Mouse (Mus musculus) limb, embryonic 10.5 days (tissue): ENCODE measurements at regions not wholly inside any gene's neighbourhood (a gene's known extent, or its start where the extent isn't known, plus 50 kb on each side); places are given as distances from the start of the nearest gene placed in this dataset.
A peak's percentile ranks its signal among the peaks of the same experiment; 100 is the strongest.
"Not testable (repeated sequence)": the region's sequence is repeated elsewhere in the genome, so short reads cannot be mapped to it uniquely, and the experiment has no call there.

Source experiments
- DNase-seq: peaks from one replicate; pipeline ENCODE4 v3.0.0-alpha.2; 2017; ENCODE audit warnings: low spot score
- H3K27ac ChIP-seq: fragments of 300-500 bp; sonication (generic); 2 replicates; pipeline ENCODE4 v1.5.1; 2016; ENCODE audit warnings: mild to moderate bottlenecking
- H3K27me3 ChIP-seq: fragments of 300-500 bp; sonication (generic); 2 replicates; pipeline ENCODE4 v1.6.1; 2016; ENCODE audit warnings: low read depth, mild to moderate bottlenecking; ENCODE audit not compliant: poor library complexity, severe bottlenecking
- H3K36me3 ChIP-seq: fragments of 300-500 bp; sonication (generic); 2 replicates; pipeline ENCODE4 v1.6.1; 2016; ENCODE audit warnings: mild to moderate bottlenecking, moderate library complexity
- H3K4me1 ChIP-seq: fragments of 300-500 bp; sonication (generic); 2 replicates; pipeline ENCODE4 v1.6.1; 2016
- H3K4me3 ChIP-seq: fragments of 300-500 bp; sonication (generic); 2 replicates; pipeline ENCODE4 v1.5.1; 2016; ENCODE audit warnings: mild to moderate bottlenecking, moderate library complexity
- H3K9me3 ChIP-seq: fragments of 300-500 bp; sonication (generic); replicated peaks from 2 replicates; pipeline ENCODE4 v1.6.1; 2016; ENCODE audit warnings: mild to moderate bottlenecking
- WGBS: fragments of 180-500 bp; shearing (Covaris S2); methylation state at CpG from one replicate; pipeline ENCODE4 v1.1.7; 2016; 5-methylcytosine and 5-hydroxymethylcytosine counted together

DNA sequence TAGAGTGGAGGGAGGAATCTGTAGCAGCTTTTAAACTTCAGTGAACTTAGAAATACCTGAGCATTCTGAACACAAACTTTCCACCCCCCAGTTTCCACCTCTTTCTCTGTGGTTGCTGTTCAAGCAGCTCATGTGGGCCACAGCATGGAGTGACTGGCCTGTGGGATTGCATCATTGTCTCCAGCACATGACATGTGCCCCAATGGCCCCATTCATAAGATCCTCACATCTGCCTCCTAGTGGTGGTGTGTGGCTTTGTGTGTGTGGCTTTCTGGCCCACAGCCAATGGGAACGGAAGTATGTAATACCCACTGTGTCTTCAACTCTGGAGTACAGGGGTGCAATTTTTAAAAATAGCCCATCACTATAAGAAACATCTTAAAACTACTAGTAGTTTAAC is 223.0 kb downstream of the Nkx6-1 start:
- no peak overlapping the region for H3K4me3 ChIP-seq
- no peak overlapping the region for H3K27ac ChIP-seq
- peaks cover 7% of the 10 kb centered on the region; the same call in 1 of the 2 replicates for H3K4me1 ChIP-seq
- H3K9me3 ChIP-seq: no peaks in the 10 kb centered on the region
- no peaks in the 10 kb centered on the region for H3K27me3 ChIP-seq
- DNase-seq: no peak
- no peaks in the 10 kb centered on the region for H3K36me3 ChIP-seq
- WGBS: 100% methylated on average over 1 of the region's 1 CpGs

DNA sequence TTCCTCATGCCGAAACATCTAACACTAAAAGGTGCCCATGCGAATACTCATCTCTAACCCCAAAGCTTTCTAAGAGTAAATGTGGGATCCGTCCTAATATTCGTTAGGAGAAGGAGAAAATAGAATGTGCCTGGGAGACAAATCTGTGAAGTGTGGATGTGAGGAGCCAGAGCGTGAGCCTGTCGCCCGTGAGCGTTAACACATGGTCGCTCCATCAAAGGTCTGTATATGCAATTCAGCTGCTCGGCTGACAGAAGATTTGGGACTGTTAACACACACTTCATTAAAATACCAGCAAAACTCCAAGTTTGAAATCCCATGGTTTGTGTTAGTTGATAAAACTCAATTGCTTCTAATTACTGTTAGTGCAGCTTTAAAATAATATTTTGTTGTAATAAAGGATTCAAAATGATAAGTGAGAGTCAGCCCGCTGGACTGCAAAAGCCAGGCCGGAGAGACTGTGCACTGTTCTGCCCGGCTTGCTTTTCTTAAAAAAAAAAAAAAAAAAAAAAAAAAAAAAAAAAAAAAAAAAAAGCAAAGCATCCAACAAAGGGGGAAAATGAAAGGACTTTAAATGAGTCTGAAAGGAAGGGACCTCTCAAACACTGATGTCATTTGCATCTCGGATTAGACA is 227.0 kb downstream of the Nkx6-1 start:
- Histone ChIP-seq H3K27ac (no peak overlapping the region), H3K27me3 (no peaks in the 10 kb centered on the region), H3K9me3 (no peaks in the 10 kb centered on the region), H3K4me3 (no peak overlapping the region), H3K36me3 (no peaks in the 10 kb centered on the region), H3K4me1 (no peaks in the 10 kb centered on the region)
- no peak for DNase-seq
- WGBS: 85% methylated on average over 14 of the region's 14 CpGs

DNA sequence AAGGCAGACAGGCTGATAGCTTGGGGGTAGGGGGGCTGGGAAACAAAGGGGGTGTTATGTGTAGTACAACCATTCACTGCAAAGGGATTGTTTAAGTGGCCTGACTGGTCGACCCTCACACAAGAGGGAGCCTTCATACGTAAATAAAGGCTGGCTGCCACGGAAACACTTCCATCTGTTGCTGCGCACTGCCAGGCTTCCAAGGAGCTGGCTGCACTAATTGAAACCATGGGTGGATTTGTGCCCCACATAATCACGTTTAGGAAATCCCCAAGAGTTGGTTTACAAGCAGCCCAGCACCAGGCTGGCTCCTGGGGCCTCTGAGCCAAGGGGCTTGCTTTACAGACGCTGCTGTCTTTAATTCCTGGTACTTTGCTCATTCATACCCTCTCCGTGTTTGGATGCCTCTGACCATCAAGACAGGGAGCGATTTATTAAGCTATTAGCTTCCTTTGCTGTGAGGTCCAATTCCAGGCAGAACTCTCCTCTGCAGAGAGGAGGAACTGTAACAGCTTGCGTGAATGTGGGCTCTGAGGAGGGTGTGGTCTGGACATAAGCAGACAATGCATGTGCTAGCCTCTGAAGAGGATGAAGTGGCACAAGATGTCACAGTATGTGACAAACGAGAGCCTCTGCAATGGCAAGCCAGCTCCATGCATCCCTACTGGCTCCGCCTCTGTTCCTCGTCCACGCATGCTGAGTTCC is 238.6 kb downstream of the Nkx6-1 start:
- Histone ChIP-seq H3K27ac (peak overlapping the region; percentile 81), H3K4me1 (peaks cover 21% of the 10 kb centered on the region), H3K4me3 (peak overlapping the region; percentile 35), H3K9me3 (no peaks in the 10 kb centered on the region), H3K27me3 (no peaks in the 10 kb centered on the region), H3K36me3 (no peaks in the 10 kb centered on the region)
- 24% methylated on average over 13 of the region's 13 CpGs for WGBS
- peak; percentile 71 for DNase-seq

- H3K4me3 ChIP-seq: no peak overlapping the region
Measured at GRCm38 (mm10) chr5:101384316-101384715, 280.5 kb downstream of the Nkx6-1 start.

DNA sequence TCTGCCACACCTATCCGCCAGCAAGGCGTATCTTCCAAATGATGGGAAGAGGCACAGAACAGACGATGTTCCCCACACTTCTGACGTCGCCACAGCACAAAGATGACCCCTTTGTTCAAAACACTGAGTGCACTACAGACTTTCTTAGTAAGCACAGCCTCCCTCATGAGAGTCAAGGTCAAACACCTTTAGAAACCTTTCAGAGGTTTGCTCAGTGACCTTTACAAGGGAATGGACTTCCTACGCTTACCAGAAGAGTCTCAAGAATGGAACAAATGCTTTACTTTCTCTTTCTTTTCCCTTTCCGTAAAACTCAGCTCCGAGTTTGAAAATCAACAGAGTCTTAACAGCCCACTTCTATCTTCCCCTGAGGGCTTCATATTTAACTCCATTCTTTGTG is 283.4 kb downstream of the Nkx6-1 start:
- Histone ChIP-seq H3K27me3 (no peaks in the 10 kb centered on the region), H3K4me3 (no peak overlapping the region), H3K36me3 (no peaks in the 10 kb centered on the region), H3K27ac (no peak overlapping the region), H3K9me3 (no peaks in the 10 kb centered on the region), H3K4me1 (no peaks in the 10 kb centered on the region)
- no peak for DNase-seq
- WGBS: 88% methylated on average over 8 of the region's 8 CpGs

More at GRCm38 (mm10) chr5:101384316-101384715, 280.5 kb downstream of the Nkx6-1 start:
- Histone ChIP-seq H3K9me3 (no peaks in the 10 kb centered on the region), H3K27me3 (no peaks in the 10 kb centered on the region), H3K4me1 (no peaks in the 10 kb centered on the region), H3K27ac (no peak overlapping the region), H3K36me3 (no peaks in the 10 kb centered on the region)
- WGBS: 76% methylated on average over 5 of the region's 5 CpGs
- DNase-seq: no peak

- Histone ChIP-seq H3K36me3 (no peaks in the 10 kb centered on the region), H3K9me3 (no peaks in the 10 kb centered on the region), H3K4me3 (no peak overlapping the region), H3K4me1 (no peaks in the 10 kb centered on the region), H3K27me3 (no peaks in the 10 kb centered on the region), H3K27ac (no peak overlapping the region)
- DNase-seq: no peak
- WGBS: 91% methylated on average over 6 of the region's 6 CpGs
Measured at GRCm38 (mm10) chr5:101376657-101377056, 288.1 kb downstream of the Nkx6-1 start.

GRCm38 (mm10) chr5:101374129-101374528 is 290.7 kb downstream of the Nkx6-1 start:
- no peak overlapping the region for H3K4me3 ChIP-seq
- H3K27ac ChIP-seq: no peak overlapping the region
- H3K36me3 ChIP-seq: no peaks in the 10 kb centered on the region
- no peak for DNase-seq
- no peaks in the 10 kb centered on the region for H3K4me1 ChIP-seq
- 83% methylated on average over 2 of the region's 2 CpGs for WGBS
- H3K27me3 ChIP-seq: no peaks in the 10 kb centered on the region
- H3K9me3 ChIP-seq: no peaks in the 10 kb centered on the region

DNA sequence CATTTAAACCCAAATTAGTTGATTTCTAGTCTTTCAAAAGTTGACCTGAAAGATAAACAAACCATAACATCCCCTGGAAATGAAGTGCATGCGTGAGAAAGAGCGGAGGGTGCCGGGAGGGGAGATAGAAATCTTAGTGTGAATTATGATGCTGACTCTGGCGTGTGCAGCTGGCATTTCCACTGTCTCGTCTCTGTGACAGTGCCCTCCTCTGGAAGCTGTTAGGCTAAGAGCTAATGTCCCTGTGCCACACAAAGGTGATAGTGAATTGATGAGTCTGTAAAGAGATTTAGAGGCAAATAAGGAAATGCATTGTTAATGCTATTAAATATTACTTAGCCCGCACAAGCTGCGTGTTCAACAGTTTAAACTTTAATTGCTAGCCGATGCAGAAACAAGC is 292.6 kb downstream of the Nkx6-1 start:
- DNase-seq: no peak
- H3K27ac ChIP-seq: no peak overlapping the region
- no peaks in the 10 kb centered on the region for H3K4me1 ChIP-seq
- peaks cover 7% of the 10 kb centered on the region; the same call in 1 of the 2 replicates for H3K27me3 ChIP-seq
- no peaks in the 10 kb centered on the region for H3K36me3 ChIP-seq
- 76% methylated on average over 8 of the region's 8 CpGs for WGBS
- H3K4me3 ChIP-seq: no peak overlapping the region
- H3K9me3 ChIP-seq: no peaks in the 10 kb centered on the region

DNA sequence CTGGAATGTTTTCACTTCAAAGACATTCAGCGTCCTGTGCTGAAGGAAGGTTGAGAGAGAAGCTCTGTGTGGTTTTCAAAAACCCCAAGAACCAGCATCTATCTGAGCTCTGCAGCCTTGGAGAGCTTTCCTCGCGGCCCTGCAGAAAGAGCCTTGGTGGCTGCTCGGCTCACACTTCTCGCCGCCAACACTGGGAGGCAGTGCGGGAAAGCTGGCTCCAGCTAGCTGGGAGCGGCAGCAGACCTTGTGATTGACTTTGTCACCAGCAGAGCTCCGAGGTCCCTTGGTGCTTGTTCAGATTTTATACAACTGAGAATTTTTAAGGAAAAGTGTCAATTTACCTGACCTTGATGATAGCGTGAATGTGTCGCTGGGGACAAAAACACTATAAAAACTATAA is 299.4 kb downstream of the Nkx6-1 start:
- Histone ChIP-seq H3K27me3 (peaks cover 31% of the 10 kb centered on the region), H3K4me3 (no peak overlapping the region)

DNA sequence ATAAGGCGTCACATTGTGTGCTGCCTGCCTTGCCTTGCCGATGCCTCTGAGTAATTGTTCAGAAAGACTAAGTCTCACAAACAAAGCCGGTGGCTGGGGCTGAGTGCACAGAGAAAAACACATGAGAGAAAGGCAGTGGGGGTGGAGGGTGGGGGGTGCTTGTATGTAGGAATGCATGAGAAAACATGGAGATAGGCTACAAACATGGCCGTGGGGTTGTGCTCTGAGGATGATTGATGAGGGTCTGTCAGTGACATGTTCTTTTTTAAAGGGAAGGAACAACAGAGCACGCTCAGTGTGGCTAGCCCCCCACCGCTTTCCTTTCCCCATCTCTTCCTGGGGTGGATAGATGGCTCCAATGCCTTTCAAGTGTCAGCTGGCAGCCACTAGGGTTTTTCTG is 304.8 kb downstream of the Nkx6-1 start:
- Histone ChIP-seq H3K27ac (no peak overlapping the region), H3K27me3 (peaks cover 9% of the 10 kb centered on the region), H3K36me3 (no peaks in the 10 kb centered on the region), H3K9me3 (no peaks in the 10 kb centered on the region), H3K4me3 (no peak overlapping the region), H3K4me1 (0 out of 2 replicates have a peak, but pooled peaks cover 3% of the 10 kb centered on the region)
- DNase-seq: no peak
- WGBS: 65% methylated on average over 6 of the region's 6 CpGs

More for the DNA sequence above, 299.4 kb downstream of the Nkx6-1 start:
- WGBS: 8% methylated on average over 11 of the region's 11 CpGs
- H3K4me1 ChIP-seq: no peaks in the 10 kb centered on the region
- no peak overlapping the region for H3K27ac ChIP-seq
- no peaks in the 10 kb centered on the region for H3K9me3 ChIP-seq
- DNase-seq: peak; percentile 76
- H3K36me3 ChIP-seq: no peaks in the 10 kb centered on the region

GRCm38 (mm10) chr5:101345406-101345805 is 319.4 kb downstream of the Nkx6-1 start:
- no peak for DNase-seq
- H3K4me1 ChIP-seq: no peaks in the 10 kb centered on the region
- WGBS: 81% methylated on average over 3 of the region's 3 CpGs

GRCm38 (mm10) chr5:101336361-101336760 is 328.4 kb downstream of the Nkx6-1 start:
- H3K27ac ChIP-seq, H3K27me3 ChIP-seq, H3K4me3 ChIP-seq, H3K4me1 ChIP-seq, DNase-seq, H3K9me3 ChIP-seq, H3K36me3 ChIP-seq: not testable (repeated sequence)
- WGBS: 77% methylated on average over 1 of the region's 1 CpGs

More at GRCm38 (mm10) chr5:101345406-101345805, 319.4 kb downstream of the Nkx6-1 start:
- Histone ChIP-seq H3K4me3 (no peak overlapping the region), H3K9me3 (no peaks in the 10 kb centered on the region), H3K36me3 (no peaks in the 10 kb centered on the region), H3K27ac (no peak overlapping the region), H3K27me3 (no peaks in the 10 kb centered on the region)

GRCm38 (mm10) chr5:101331825-101332224 is 333.0 kb downstream of the Nkx6-1 start:
- no peaks in the 10 kb centered on the region for H3K4me1 ChIP-seq
- no peak overlapping the region for H3K27ac ChIP-seq
- no peaks in the 10 kb centered on the region for H3K9me3 ChIP-seq
- WGBS: 89% methylated on average over 10 of the region's 10 CpGs
- no peaks in the 10 kb centered on the region for H3K36me3 ChIP-seq
- peaks cover 5% of the 10 kb centered on the region; the same call in 1 of the 2 replicates for H3K27me3 ChIP-seq
- DNase-seq: no peak
- no peak overlapping the region for H3K4me3 ChIP-seq
